Mouse (Mus musculus): ENCODE measurements around the gene Rnf180. TPM values are rescaled to one million over a fixed set of nuclear protein-coding genes. Genes with fewer than 3 reads are reported as not detected.

Rnf180 gene
- polyA plus RNA-seq, 1 experiment from 2014 or later, result 34.5 TPM

DNA sequence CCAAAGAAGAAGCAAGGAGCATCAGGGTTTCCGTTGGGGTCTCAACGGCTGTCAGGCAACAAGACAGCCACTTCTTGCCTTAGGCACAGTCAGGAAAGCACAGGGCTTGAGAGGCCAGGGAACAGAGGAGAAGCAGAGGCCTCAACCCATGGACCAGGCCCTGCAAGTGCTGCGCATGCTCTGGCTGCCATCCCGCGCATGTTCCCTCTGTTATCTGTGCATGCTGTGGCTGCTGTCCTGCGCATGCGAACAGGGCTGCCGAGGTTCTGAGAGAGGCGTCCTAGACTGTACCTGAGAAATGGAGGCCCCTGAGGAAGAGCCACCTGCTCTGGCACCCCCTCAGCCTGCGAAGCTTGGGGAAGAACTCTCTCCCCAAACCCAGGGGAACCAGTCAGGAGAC is 212.8 kb downstream of the Rnf180 start, which contains the start of gene 4933425L06Rik:
Gene 4933425L06Rik, plus strand, starts transcription at position 261 of the 400 bp plus-strand sequence.
- Histone ChIP-seq H3K4me3 (replicated peaks; ENCODE audit: low read depth, low read length) (no peak within 1 kb of the TSS), H3K9ac (replicated peaks; ENCODE audit: low read length) (no peak within 1 kb of the TSS), H3K27ac (replicated peaks; ENCODE audit: low read depth, low read length) (no peak within 1 kb of the TSS), H3K27me3 (ENCODE audit: control insufficient read depth, insufficient read depth, low read length) (no peaks in the 10 kb centered on the region), H3K9me3 (ENCODE audit: control insufficient read depth, low read length) (no peaks in the 10 kb centered on the region), H3K4me2 (ENCODE audit: low read length) (no peak within 1 kb of the TSS), H3K36me3 (ENCODE audit: control insufficient read depth, insufficient read depth, low read length) (no peaks in the 10 kb centered on the region), H3K4me1 (ENCODE audit: control insufficient read depth, insufficient read depth, low read length) (no peaks in the 10 kb centered on the region)
- no peak for ATAC-seq (ENCODE audit: low FRiP score, low TSS enrichment)
- DNase-seq, result no peak
- 93% methylated on average over 10 of the region's 10 CpGs for WGBS

Other genes starting within 250 kb of the Rnf180 start
- 3.7 and 5.0 TPM in 2 replicates for gene Rgs7bp, start 239.9 kb downstream of the Rnf180 start, polyA plus RNA-seq (2014; fragmentation: Nextera tagmentation; extraction: Ambion mirVana)
- not detected in 2 replicates for gene 4933425L06Rik, start 212.7 kb downstream of the Rnf180 start, polyA plus RNA-seq (2014; fragmentation: Nextera tagmentation; extraction: Ambion mirVana)
- gene Htr1a, start 148.8 kb upstream of the Rnf180 start, polyA plus RNA-seq (2014; fragmentation: Nextera tagmentation; extraction: Ambion mirVana), result 1.9 and 2.4 TPM in 2 replicates

Data from midbrain, embryonic 14.5 days (tissue).